Mouse (Mus musculus): ENCODE measurements around the gene Ostm1. TPM values are rescaled to one million over a fixed set of nuclear protein-coding genes. Genes with fewer than 3 reads are reported as not detected.

Gene Ostm1
- polyA plus RNA-seq, 1 experiment, result 7.7 TPM

DNA sequence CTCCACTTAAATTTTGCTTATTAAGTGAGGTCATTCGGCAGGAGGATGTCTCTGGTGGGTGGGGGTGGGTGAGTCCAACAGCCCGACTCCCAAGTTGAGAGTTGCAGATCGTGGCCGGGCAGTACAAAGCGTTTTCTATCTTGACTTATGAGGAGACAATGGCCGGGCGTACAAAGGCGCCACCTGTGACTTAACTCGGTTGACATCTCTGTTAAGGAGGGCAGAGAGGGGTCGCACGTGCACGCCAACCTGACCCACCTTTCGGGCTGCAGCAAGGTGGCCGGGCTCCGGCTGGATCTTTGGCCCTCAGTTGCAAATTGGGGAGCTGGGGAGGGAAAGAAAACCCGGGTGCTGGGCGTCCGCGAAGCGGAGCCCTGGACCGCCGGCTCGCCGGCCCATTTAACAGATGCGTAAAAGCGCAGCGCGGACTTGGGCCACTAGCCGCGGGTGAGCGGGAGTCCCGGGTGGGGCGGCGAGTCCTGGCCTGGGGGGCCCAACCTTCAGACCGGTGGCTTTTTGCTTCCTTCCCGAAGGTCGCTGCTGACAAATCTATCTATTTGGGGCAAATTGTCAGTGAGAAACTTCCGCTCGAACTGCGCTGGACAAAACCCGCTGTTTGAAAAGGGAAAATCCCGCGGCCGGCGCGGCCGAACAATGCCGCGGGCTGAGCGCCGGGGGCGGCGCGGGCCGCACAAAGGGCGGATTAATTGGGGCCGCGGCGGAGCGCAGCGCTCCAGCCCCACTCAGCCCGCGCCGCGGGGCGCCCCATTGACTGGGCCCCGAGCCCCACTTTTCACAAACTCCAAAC, 7.8 kb downstream of the Ostm1 start:
- TF ChIP-seq FOSL1 (IDR thresholded peaks at IDR 0.05; ENCODE audit: insufficient read depth, low read length, poor library complexity, severe bottlenecking) (no peak), MYOG (IDR thresholded peaks at IDR 0.05; ENCODE audit: control insufficient read depth, extremely low read depth, insufficient read length) (no peak), CTCF (IDR thresholded peaks at IDR 0.05; ENCODE audit: control insufficient read depth, insufficient read depth, insufficient read length) (no peak), MAX (IDR thresholded peaks at IDR 0.05) (no peak), MYOD1 (IDR thresholded peaks at IDR 0.05; ENCODE audit: control insufficient read depth, insufficient read length, low read depth) (no peak), CEBPB (IDR thresholded peaks at IDR 0.05; ENCODE audit: low read depth) (no peak), USF1 (IDR thresholded peaks at IDR 0.05; ENCODE audit: low read depth) (no peak)
- H3K79me2 ChIP-seq (ENCODE audit: control insufficient read depth, insufficient read depth), result no peaks in the 10 kb centered on the region
- no peaks in the 10 kb centered on the region for H3K36me3 ChIP-seq (ENCODE audit: control insufficient read depth, insufficient read depth)
- H3K27me3 ChIP-seq (ENCODE audit: control insufficient read depth, insufficient read depth, insufficient read length), result peaks cover 70% of the 10 kb centered on the region
- no peak overlapping the region for H3K4me3 ChIP-seq (ENCODE audit: insufficient read depth, poor library complexity, severe bottlenecking)
- H3ac ChIP-seq (ENCODE audit: control insufficient read depth, insufficient read length, low read depth), result no peak overlapping the region
- no peaks in the 10 kb centered on the region for H3K79me3 ChIP-seq (ENCODE audit: low read depth)

GRCm38 (mm10) chr10:42591993-42592686, 8.5 kb downstream of the Ostm1 start:
- Histone ChIP-seq H3ac (ENCODE audit: control insufficient read depth, insufficient read length, low read depth) (no peak overlapping the region), H3K27me3 (ENCODE audit: control insufficient read depth, insufficient read depth, insufficient read length) (peaks cover 63% of the 10 kb centered on the region), H3K36me3 (ENCODE audit: control insufficient read depth, insufficient read depth) (no peaks in the 10 kb centered on the region), H3K79me3 (ENCODE audit: low read depth) (no peaks in the 10 kb centered on the region), H3K79me2 (ENCODE audit: control insufficient read depth, insufficient read depth) (no peaks in the 10 kb centered on the region), H3K4me3 (ENCODE audit: insufficient read depth, poor library complexity, severe bottlenecking) (no peak overlapping the region)
- TF ChIP-seq CTCF (IDR thresholded peaks at IDR 0.05; ENCODE audit: control insufficient read depth, insufficient read depth, insufficient read length), result no peak
- TF ChIP-seq CEBPB (IDR thresholded peaks at IDR 0.05; ENCODE audit: low read depth), result no peak
- TF ChIP-seq USF1 (IDR thresholded peaks at IDR 0.05; ENCODE audit: low read depth), result no peak
- no peak for TF ChIP-seq MAX (IDR thresholded peaks at IDR 0.05)
- no peak for TF ChIP-seq FOSL1 (IDR thresholded peaks at IDR 0.05; ENCODE audit: insufficient read depth, low read length, poor library complexity, severe bottlenecking)
- no peak for TF ChIP-seq MYOG (IDR thresholded peaks at IDR 0.05; ENCODE audit: control insufficient read depth, extremely low read depth, insufficient read length)

DNA sequence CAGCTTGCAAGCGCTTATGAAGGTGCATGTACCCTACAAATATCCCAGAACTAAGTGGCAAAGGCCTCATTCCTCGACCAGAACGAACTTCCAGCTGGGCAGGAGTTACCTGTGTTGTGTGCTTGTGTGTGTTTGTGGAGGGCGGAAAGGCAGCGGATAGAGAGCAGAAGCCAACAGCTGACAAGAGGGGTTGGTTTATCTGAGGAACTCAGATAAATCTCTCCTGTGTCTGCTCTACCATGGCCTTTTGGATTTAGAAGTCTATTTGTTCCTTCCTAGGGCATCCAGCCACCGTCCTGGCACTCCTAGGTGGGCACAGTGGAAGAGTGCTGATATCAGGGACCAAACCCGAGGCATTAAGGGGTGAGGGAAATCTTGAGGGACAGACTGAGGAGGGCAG, 9.6 kb downstream of the Ostm1 start:
- TF ChIP-seq MYOG (IDR thresholded peaks at IDR 0.05; ENCODE audit: control insufficient read depth, extremely low read depth, insufficient read length) (no peak), MYOD1 (IDR thresholded peaks at IDR 0.05; ENCODE audit: control insufficient read depth, insufficient read length, low read depth) (no peak), CTCF (IDR thresholded peaks at IDR 0.05; ENCODE audit: control insufficient read depth, insufficient read depth, insufficient read length) (no peak), MAX (IDR thresholded peaks at IDR 0.05) (no peak), USF1 (IDR thresholded peaks at IDR 0.05; ENCODE audit: low read depth) (no peak)
- Histone ChIP-seq H3K79me3 (ENCODE audit: low read depth) (no peaks in the 10 kb centered on the region), H3K27me3 (ENCODE audit: control insufficient read depth, insufficient read depth, insufficient read length) (peaks cover 52% of the 10 kb centered on the region), H3K4me3 (ENCODE audit: insufficient read depth, poor library complexity, severe bottlenecking) (no peak overlapping the region), H3K36me3 (ENCODE audit: control insufficient read depth, insufficient read depth) (no peaks in the 10 kb centered on the region), H3K79me2 (ENCODE audit: control insufficient read depth, insufficient read depth) (no peaks in the 10 kb centered on the region), H3ac (ENCODE audit: control insufficient read depth, insufficient read length, low read depth) (no peak overlapping the region)

GRCm38 (mm10) chr10:42598615-42599014, 15.0 kb downstream of the Ostm1 start:
- H3ac ChIP-seq (ENCODE audit: control insufficient read depth, insufficient read length, low read depth), result no peak overlapping the region
- no peaks in the 10 kb centered on the region for H3K79me2 ChIP-seq (ENCODE audit: control insufficient read depth, insufficient read depth)
- H3K27me3 ChIP-seq (ENCODE audit: control insufficient read depth, insufficient read depth, insufficient read length), result peaks cover 3% of the 10 kb centered on the region
- H3K4me3 ChIP-seq (ENCODE audit: insufficient read depth, poor library complexity, severe bottlenecking), result no peak overlapping the region
- H3K36me3 ChIP-seq (ENCODE audit: control insufficient read depth, insufficient read depth), result no peaks in the 10 kb centered on the region
- TF ChIP-seq MYOD1 (IDR thresholded peaks at IDR 0.05; ENCODE audit: control insufficient read depth, insufficient read length, low read depth) (no peak), FOSL1 (IDR thresholded peaks at IDR 0.05; ENCODE audit: insufficient read depth, low read length, poor library complexity, severe bottlenecking) (no peak), CEBPB (IDR thresholded peaks at IDR 0.05; ENCODE audit: low read depth) (no peak), USF1 (IDR thresholded peaks at IDR 0.05; ENCODE audit: low read depth) (no peak), MYOG (IDR thresholded peaks at IDR 0.05; ENCODE audit: control insufficient read depth, extremely low read depth, insufficient read length) (no peak), CTCF (IDR thresholded peaks at IDR 0.05; ENCODE audit: control insufficient read depth, insufficient read depth, insufficient read length) (no peak), MAX (IDR thresholded peaks at IDR 0.05) (no peak)
- H3K79me3 ChIP-seq (ENCODE audit: low read depth), result no peaks in the 10 kb centered on the region

GRCm38 (mm10) chr10:42601556-42601955, 17.9 kb downstream of the Ostm1 start:
- no peaks in the 10 kb centered on the region for H3K36me3 ChIP-seq (ENCODE audit: control insufficient read depth, insufficient read depth)
- no peaks in the 10 kb centered on the region for H3K27me3 ChIP-seq (ENCODE audit: control insufficient read depth, insufficient read depth, insufficient read length)
- no peak overlapping the region for H3ac ChIP-seq (ENCODE audit: control insufficient read depth, insufficient read length, low read depth)
- no peaks in the 10 kb centered on the region for H3K79me3 ChIP-seq (ENCODE audit: low read depth)
- no peak for TF ChIP-seq CTCF (IDR thresholded peaks at IDR 0.05; ENCODE audit: control insufficient read depth, insufficient read depth, insufficient read length)
- TF ChIP-seq MAX (IDR thresholded peaks at IDR 0.05), result no peak
- no peak for TF ChIP-seq MYOD1 (IDR thresholded peaks at IDR 0.05; ENCODE audit: control insufficient read depth, insufficient read length, low read depth)
- H3K79me2 ChIP-seq (ENCODE audit: control insufficient read depth, insufficient read depth), result no peaks in the 10 kb centered on the region
- no peak overlapping the region for H3K4me3 ChIP-seq (ENCODE audit: insufficient read depth, poor library complexity, severe bottlenecking)
